Mouse (Mus musculus) ES-Bruce4 (cell line): Measurements from ENCODE around the gene Cdh4.

ENCODE experiments used
- CTCF ChIP-seq: IDR thresholded peaks from one replicate; pipeline ENCODE4 v1.8.1; 2011; ENCODE audit warnings: low read depth, low read length
- POLR2A ChIP-seq: IDR thresholded peaks from one replicate; pipeline ENCODE4 v1.8.1; 2011; ENCODE audit warnings: low read length; ENCODE audit not compliant: insufficient read depth

DNA sequence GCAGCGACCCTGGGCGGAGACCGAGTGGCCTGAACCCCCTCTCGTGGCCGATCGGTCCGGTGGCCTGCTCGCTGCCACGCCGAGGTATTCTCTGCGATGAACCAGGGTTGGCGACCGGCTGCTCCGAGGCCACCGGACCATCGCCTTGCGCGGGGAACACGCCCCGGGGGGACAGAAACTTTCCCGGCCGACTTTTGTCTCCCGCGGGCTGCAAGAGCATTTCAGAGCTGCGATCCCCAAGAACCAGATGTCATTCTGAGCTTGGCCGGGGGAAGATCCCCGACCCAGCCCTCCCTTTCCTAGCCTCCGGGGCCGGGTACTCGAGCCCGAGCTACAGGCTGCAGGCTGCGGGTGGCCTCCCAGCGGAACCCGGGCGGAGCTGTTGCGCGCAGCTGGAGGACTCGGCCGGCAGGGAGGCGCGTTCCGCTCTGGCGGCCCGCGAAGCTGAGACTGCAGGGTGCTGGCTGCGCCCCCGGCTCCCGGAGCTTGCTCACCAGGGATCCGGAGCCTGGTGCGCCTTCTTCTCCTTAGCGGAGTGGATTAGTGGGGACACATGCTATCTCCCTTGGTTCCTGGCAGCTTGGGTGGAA, 1.1 kb downstream of the Cdh4 start:
- TF ChIP-seq CTCF: no peak
- TF ChIP-seq POLR2A: no peak
